Mouse (Mus musculus): ENCODE measurements at regions not wholly inside any gene's neighbourhood (a gene's known extent, or its start where the extent isn't known, plus 50 kb on each side); places are given as distances from the start of the nearest gene placed in this dataset.

DNA sequence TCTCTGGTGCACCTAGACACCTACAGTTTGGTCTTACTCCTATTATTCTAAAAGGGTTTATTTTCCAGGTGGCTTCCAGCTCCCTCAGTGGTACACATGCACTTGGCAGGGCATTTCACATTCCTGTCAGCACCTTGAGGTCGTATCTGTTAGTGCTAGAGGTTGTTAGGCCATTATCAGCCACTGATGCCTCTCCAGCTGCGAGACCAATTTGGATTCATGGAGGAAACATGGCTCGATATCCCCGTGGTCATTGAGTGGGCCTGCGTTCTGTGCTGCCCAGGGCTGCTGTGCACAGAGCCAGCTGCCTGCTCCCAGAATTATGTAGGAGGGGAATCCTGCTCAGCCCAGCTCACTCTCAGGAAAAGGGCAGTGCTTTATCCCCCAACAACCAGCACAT is 60.1 kb upstream of the Irx1 start:
- DNase-seq: no peak

DNA sequence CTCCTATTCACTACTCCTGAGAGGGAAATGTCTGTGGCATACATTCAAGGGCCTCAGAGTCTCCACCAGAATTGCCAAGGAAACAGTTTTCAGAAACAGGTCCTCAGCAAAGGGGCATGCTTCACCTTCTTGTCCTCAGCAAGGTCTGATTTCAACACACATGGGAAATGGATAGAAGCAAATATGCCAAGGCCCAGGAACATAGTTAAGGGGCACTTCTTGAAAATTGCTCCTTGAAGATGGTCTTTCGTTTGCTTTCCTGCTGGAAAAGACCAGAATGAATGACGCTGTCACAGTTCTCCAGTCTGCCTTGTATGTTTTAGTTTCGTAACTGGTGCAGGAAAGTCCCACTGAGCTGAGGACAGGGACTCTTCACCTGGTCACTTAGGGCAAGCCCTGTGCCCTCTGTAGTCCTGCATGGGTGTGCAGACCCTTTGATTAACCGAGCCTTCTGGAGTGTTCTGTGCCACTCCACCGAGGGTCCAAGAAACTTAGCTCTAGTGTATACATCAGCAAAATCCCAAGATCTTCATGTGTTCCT is 80.5 kb upstream of the Irx1 start:
- no peak for DNase-seq

GRCm38 (mm10) chr13:72056469-72056868 is 92.9 kb upstream of the Irx1 start:
- DNase-seq: no peak

- no peak for DNase-seq
Observed at GRCm38 (mm10) chr13:72061659-72062058, 98.1 kb upstream of the Irx1 start.

- no peak for DNase-seq
Observed at GRCm38 (mm10) chr13:72063278-72063761, 99.8 kb upstream of the Irx1 start.

DNA sequence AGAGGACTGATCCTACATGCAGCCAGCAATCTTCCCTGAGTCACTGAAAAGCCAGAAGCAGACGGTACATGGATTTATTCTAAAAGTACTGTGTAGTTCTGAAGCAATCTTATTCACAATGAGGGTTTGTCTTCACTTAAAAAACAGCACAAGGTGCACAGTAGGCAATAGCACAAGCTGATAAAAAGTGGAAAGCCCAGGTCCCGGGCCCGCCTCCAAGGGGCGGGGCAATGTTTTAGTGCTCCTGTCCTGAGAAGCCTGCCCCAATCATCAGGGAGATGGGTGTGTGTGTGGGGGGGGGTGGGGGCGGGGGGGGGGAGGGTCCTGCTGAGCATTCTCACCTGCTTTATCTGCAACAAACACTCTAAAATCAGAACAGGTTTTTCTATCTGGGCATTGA is 133.1 kb upstream of the Irx1 start:
- no peak for DNase-seq

GRCm38 (mm10) chr13:72097268-72097667 is 133.7 kb upstream of the Irx1 start:
- no peak for DNase-seq

- DNase-seq: no peak
Observed at GRCm38 (mm10) chr13:72097811-72098210, 134.3 kb upstream of the Irx1 start.

DNA sequence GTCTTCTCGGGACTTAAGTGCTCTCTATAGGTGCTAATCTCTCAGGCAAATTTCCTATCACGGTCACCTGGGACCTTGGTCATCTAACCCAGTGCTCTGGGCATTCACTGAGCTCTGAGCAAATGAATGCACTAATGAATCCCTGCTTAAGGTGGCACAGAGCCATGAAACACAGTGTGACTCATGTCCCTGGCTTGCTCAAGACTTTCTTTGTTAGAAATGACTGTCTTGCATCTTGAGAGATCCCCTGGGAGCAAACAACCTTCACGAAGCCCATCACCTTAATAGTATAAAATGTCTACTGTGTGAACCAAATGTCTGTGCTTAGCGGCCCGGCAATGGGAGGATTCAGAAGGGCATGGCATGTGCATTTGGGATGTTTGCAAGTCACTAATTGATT is 137.2 kb upstream of the Irx1 start:
- DNase-seq: no peak

GRCm38 (mm10) chr13:72108666-72109065 is 145.1 kb upstream of the Irx1 start:
- DNase-seq: no peak

DNA sequence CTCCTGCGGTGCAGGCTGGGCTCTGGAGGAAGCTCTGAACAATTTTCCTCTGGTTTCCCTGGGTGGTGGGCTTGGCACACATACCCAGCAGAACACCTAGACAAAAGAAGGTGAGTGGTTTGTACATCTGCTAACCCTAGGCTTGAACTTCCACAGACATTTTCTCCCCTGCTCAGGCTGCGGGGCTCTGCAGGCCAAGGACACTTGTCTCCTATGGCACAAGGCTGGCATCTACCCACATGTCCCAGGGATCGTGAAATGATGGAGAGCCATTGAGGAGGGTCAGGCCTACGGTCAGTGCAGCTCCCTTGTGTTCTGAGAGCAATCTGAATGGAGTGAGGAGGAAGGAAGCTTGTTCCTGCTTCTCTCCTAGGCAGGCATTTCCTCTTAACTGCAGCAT is 150.4 kb upstream of the Irx1 start:
- DNase-seq: no peak

GRCm38 (mm10) chr13:72114776-72115663 is 151.5 kb upstream of the Irx1 start:
- DNase-seq: no peak

DNA sequence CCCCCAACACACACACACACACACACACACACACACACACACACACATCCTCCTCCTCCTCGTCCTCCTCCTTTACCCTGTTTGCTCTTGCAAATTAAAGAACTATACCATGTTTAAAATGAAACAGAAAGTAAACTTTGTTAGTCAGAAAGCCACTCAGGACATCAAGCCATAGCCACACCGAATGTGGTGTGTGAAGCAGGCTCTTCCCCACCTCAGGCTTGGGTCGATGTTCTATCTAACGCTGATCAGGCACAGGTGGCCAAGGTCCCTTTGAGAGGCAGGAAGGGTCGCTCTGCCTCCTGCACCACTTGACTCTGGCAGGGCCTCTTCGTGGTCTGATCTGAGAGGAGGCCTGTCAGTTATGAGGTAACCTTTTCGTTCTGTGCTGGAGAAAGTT is 156.9 kb upstream of the Irx1 start:
- no peak for DNase-seq

DNA sequence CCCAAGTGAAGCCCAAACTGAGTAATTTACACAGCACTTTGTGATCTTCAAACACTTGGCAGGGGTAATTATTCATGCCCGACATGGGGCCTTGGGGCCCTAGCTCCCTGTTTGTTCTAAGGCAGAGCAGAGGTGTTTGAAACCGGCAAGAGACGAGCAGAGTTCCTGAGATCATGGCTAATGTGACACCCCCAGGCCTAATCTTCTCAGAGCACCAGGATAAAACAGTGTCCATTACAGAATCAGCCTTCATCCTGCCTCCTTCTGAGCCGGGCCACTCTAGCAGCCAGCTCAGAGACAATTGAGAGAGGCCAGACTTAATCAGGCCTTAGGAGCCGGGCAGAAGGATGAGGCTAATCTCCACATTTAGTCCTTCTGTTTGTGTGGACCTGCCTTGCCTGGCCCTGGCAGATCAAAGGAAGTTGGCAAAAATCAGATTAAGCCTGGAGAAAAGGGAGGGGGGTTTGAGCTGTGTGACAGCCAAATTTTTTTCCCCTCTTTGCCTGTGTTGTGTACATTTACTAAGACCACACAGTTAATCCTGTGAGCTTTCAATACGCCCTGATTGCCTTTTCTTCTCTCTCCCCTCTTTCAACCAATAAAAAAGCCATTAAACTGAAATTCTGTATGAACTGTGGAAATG is 157.5 kb upstream of the Irx1 start:
- DNase-seq: no peak

GRCm38 (mm10) chr13:72121554-72122229 is 158.2 kb upstream of the Irx1 start:
- no peak for DNase-seq

- no peak for DNase-seq
Observed at GRCm38 (mm10) chr13:72122230-72122627, 158.7 kb upstream of the Irx1 start.

DNA sequence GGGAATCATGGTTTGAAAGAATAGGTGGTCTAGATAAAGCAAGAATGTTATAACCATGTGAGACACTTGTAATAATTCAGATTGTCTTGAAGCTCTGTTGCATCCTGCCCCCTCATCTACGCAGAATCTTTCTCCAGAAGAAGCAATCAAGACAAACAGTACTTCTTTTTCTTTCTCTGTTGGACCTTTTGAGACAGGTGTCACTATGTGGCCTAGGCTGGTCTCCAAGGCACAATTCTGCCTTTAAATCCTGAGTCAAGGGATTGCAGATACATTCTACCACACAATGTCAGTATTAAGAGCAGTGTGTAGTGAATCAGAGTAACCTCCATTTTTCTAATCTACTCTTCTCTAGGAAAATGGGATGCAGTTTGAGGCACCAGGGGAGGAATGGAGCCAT is 164.8 kb upstream of the Irx1 start:
- no peak for DNase-seq

DNA sequence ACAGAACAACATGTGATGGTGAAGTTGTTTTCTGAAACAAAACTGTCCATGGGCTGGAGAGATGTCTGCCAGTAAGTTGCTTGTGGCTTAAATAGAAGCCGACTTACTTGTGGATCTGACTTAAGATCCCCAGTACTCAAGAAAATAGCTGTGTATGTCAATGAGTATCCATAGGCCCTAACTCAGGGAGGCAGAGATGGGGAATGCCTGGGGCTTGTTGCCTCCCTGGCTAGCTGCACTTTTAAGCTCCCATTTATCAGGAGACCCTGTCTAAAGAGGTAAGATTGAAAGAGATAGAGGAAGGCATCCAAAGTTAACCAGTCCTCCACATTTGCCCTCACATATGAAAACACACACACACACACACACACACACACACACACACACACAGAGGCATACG is 167.8 kb upstream of the Irx1 start:
- DNase-seq: no peak

GRCm38 (mm10) chr13:72134101-72134768 is 170.7 kb upstream of the Irx1 start:
- no peak for DNase-seq

DNA sequence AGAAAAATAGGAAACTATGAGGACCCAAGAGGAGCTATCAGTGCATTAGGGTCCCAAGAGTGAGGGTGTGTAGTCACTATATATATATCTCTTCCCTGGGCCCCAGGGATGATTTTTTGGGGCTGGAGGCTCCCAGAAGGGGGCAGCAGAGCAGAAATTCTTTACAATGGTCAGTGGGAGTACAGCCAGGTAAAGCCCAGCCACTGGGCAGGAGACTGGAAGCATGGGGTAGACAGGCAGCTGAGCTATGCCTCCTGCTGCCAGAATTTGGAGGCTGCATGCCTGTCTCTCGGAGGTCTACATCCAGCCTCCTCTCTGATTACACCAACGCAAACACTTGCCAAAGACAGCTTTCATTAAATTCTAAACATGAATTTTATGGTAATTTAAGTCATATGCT is 202.7 kb upstream of the Irx1 start:
- DNase-seq: no peak

DNA sequence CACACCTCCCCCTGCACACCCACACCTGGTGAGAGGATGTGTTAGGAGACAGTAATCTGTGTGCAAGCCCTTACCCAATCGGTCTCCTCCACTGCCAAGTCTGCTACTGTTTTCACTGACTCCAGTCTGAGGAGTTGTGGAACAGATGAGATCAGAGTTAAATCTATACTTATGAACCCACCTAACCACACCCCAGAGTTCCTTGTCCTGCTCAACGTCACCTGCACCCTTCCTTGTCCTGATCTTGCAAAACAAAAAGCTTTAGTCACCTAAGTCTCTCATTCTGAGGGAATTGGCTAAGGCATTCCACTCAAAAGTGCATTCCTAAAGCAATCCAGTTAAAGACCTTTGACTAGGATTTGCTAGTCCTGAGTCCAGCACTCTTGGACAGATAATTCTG is 203.9 kb upstream of the Irx1 start:
- DNase-seq: no peak

DNA sequence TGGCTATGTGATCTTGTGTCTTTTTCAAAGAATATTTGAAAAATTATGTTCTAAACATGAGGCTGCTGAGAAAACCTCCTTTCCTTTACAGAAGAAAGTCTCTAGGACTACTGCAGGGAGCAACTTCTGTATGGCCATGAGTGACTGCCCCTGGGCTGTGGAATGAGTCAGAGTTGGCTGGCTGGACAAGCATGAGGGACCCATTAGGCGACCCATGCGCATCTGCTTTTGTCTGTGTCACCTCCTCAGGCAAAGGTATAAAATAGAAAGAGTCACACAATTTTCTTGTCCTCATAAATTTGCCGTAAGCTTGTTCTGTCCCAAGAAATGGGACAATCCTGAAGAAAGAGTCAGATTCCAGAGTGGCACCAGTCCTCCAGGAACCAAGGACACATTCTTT is 220.1 kb upstream of the Irx1 start:
- DNase-seq: no peak

Data from adrenal gland, postnatal 25 days (tissue).